Mouse (Mus musculus) limb, embryonic 14.5 days (tissue): ENCODE measurements around the gene Tnfsf10. TPM values are rescaled to one million over a fixed set of nuclear protein-coding genes. Genes with fewer than 3 reads are reported as not detected.
"Not testable (repeated sequence)": the region's sequence is repeated elsewhere in the genome, so short reads cannot be mapped to it uniquely, and the experiment has no call there.

ENCODE experiments used
- ATAC-seq: fragments of 200-750 bp; cut with Nextera tagmentation; 2 replicates; pipeline ENCODE4 v1.8.0; 2017; ENCODE audit warnings: low read depth, moderate number of reproducible peaks, moderate TSS enrichment; ENCODE audit not compliant: low FRiP score
- DNase-seq: peaks from one replicate; pipeline ENCODE4 v3.0.0-alpha.2; 2015; ENCODE audit warnings: low spot score
- H3K27ac ChIP-seq: fragments of 300-500 bp; sonication (generic); replicated peaks from 2 replicates; pipeline ENCODE4 v1.5.1; 2014; ENCODE audit warnings: low read depth, mild to moderate bottlenecking, low read length, moderate library complexity, mixed read lengths
- H3K27me3 ChIP-seq: fragments of 300-500 bp; sonication (generic); 2 replicates; pipeline ENCODE4 v1.6.1; 2014; ENCODE audit warnings: low read length, mixed read lengths; ENCODE audit not compliant: control insufficient read depth, insufficient read depth
- H3K36me3 ChIP-seq: fragments of 300-500 bp; sonication (generic); 2 replicates; pipeline ENCODE4 v1.6.1; 2014; ENCODE audit warnings: mild to moderate bottlenecking, low read length, moderate library complexity, mixed read lengths; ENCODE audit not compliant: control insufficient read depth, insufficient read depth
- H3K4me1 ChIP-seq: fragments of 300-500 bp; sonication (generic); 2 replicates; pipeline ENCODE4 v1.6.1; 2014; ENCODE audit warnings: antibody characterized with exemption, low read length, mixed read lengths; ENCODE audit not compliant: control insufficient read depth, insufficient read depth
- H3K4me2 ChIP-seq: fragments of 300-500 bp; sonication (generic); replicated peaks from 2 replicates; pipeline ENCODE4 v1.6.1; 2014; ENCODE audit warnings: low read depth, mild to moderate bottlenecking, low read length, moderate library complexity; ENCODE audit not compliant: severe bottlenecking
- H3K4me3 ChIP-seq: fragments of 300-500 bp; sonication (generic); replicated peaks from 2 replicates; pipeline ENCODE4 v1.5.1; 2014; ENCODE audit warnings: low read length
- H3K9ac ChIP-seq: fragments of 300-500 bp; sonication (generic); 2 replicates; pipeline ENCODE4 v1.6.1; 2014; ENCODE audit warnings: mild to moderate bottlenecking, low read depth, low read length, moderate library complexity; ENCODE audit not compliant: severe bottlenecking
- H3K9me3 ChIP-seq: fragments of 300-500 bp; sonication (generic); 2 replicates; pipeline ENCODE4 v1.6.1; 2016; ENCODE audit warnings: low read length; ENCODE audit not compliant: control insufficient read depth
- POLR2A ChIP-seq: fragments of 200-500 bp; IDR thresholded peaks from 2 replicates; pipeline ENCODE4 v1.8.0; 2012; ENCODE audit warnings: inconsistent platforms, mild to moderate bottlenecking, moderate library complexity, borderline replicate concordance; ENCODE audit not compliant: insufficient read depth, insufficient read length; ENCODE audit errors: extremely low read depth
- WGBS: fragments of 180-500 bp; shearing (Covaris S2); extraction: QIAGEN DNeasy Blood & Tissue Kit; methylation state at CpG from one replicate; pipeline ENCODE4 v1.1.7; 2014; 5-methylcytosine and 5-hydroxymethylcytosine counted together
- polyA plus RNA-seq, 2 experiments: library from polyadenylated mRNA; depleted of rRNA in 1 of 2; stranded (reverse) in 1 of 2; unstranded in 1 of 2; fragments of >200 nt; fragmentation: Nextera tagmentation in 1 of 2; extraction: Ambion mirVana in 1 of 2; gene quantifications; 2 replicates each; pipeline versions ENCODE4 v1.2.1 to v1.2.3; 2012 to 2014

Gene Tnfsf10
- polyA plus RNA-seq, 2 experiments: 0.14 to 0.17 TPM

DNA sequence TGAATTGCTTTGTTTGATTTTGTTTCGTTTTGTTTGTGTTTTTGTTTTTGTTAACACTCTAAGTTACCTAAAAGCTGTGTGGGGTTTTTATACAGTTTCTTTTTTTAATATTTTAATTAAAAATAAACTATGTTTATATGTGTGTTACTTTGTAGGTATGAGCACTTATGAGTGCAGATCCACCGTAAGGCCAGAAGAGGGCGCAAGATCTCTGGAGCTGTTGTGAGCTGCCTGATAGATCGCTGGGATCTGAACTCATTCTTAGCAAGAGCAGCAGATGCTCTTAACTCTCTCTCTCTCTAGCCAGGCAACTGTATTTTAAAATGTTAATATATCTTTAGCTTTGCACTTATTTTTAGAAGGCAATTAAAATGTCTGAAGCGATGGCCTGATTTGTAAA, 32.6 kb upstream of the Tnfsf10 start:
- WGBS: 94% methylated on average over 5 of the region's 5 CpGs
- H3K36me3 ChIP-seq: no peaks in the 10 kb centered on the region
- no peaks in the 10 kb centered on the region for H3K9me3 ChIP-seq
- H3K27me3 ChIP-seq: no peaks in the 10 kb centered on the region
- no peak overlapping the region for H3K4me3 ChIP-seq
- no peak for TF ChIP-seq POLR2A
- H3K27ac ChIP-seq: no peak overlapping the region
- no peak for DNase-seq
- ATAC-seq: no peak
- peaks cover 11% of the 10 kb centered on the region; the same call in 1 of the 2 replicates for H3K4me1 ChIP-seq
- H3K9ac ChIP-seq: no peak overlapping the region
- H3K4me2 ChIP-seq: no peak overlapping the region

- WGBS: 84% methylated on average over 9 of the region's 9 CpGs
- no peak for ATAC-seq
Measured at GRCm38 (mm10) chr3:27285072-27285471, 31.8 kb upstream of the Tnfsf10 start.

DNA sequence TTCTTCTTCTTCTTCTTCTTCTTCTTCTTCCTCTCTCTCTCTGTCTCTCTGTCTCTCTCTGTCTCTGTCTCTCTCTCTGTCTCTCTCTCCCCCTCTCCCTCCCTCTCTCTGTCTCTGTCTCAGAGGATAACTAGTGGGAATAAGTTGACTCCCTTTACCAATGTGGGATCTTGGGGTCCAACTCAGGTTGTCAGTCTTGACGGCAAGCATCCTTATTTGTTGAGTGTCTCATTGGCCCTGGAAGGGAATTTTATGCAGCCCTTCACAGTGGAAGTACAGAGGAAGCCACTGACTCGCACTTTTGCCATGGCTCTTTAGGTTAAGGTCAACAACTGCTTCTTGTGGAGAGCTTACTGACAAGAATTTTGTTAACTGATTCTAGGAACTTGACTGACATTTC, 28.5 kb upstream of the Tnfsf10 start:
- WGBS: 84% methylated on average over 2 of the region's 2 CpGs
- ATAC-seq: no peak

More at GRCm38 (mm10) chr3:27285072-27285471, 31.8 kb upstream of the Tnfsf10 start:
- Histone ChIP-seq H3K9ac (no peak overlapping the region), H3K4me1 (peaks cover 11% of the 10 kb centered on the region; the same call in 1 of the 2 replicates), H3K4me3 (no peak overlapping the region), H3K4me2 (no peak overlapping the region), H3K27ac (no peak overlapping the region), H3K36me3 (no peaks in the 10 kb centered on the region), H3K9me3 (no peaks in the 10 kb centered on the region), H3K27me3 (no peaks in the 10 kb centered on the region)
- TF ChIP-seq POLR2A: no peak
- DNase-seq: no peak

DNA sequence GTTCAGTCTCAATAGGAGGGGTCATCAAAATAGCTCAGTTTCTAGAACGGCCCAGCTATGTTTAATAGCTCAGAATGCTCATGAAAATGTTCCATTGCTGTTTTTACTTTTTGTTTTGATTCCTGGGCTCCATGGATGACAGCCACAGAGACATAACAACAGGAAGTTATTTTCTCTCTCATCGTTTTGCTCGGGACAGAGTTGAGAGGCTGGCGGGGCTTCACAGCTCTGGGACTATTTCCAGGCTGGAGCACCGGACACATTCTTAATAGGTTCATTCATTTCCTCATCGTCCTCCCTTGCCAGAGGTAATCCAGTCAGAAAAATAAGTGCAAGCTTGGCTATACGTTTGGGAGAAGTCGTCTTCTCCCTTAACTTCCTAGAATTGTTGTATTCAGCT, 27.9 kb upstream of the Tnfsf10 start:
- no peak for TF ChIP-seq POLR2A
- ATAC-seq: no peak
- no peak overlapping the region for H3K27ac ChIP-seq
- H3K36me3 ChIP-seq: no peaks in the 10 kb centered on the region
- peak; percentile 40 for DNase-seq
- H3K4me1 ChIP-seq: no peaks in the 10 kb centered on the region
- H3K9me3 ChIP-seq: no peaks in the 10 kb centered on the region
- H3K27me3 ChIP-seq: no peaks in the 10 kb centered on the region
- no peak overlapping the region for H3K4me2 ChIP-seq
- WGBS: 49% methylated on average over 8 of the region's 8 CpGs
- H3K4me3 ChIP-seq: no peak overlapping the region
- no peak overlapping the region for H3K9ac ChIP-seq

More for the DNA sequence above, 28.5 kb upstream of the Tnfsf10 start:
- Histone ChIP-seq H3K4me2 (no peak overlapping the region), H3K27me3 (no peaks in the 10 kb centered on the region), H3K36me3 (no peaks in the 10 kb centered on the region), H3K9me3 (no peaks in the 10 kb centered on the region), H3K9ac (no peak overlapping the region), H3K27ac (no peak overlapping the region), H3K4me3 (no peak overlapping the region), H3K4me1 (0 out of 2 replicates have a peak, but pooled peaks cover 3% of the 10 kb centered on the region)
- DNase-seq: no peak
- no peak for TF ChIP-seq POLR2A

- no peak overlapping the region for H3K4me2 ChIP-seq
- DNase-seq (no peak), ATAC-seq (no peak)
- H3K4me3 ChIP-seq: no peak overlapping the region
- H3K9me3 ChIP-seq: no peaks in the 10 kb centered on the region
- H3K27ac ChIP-seq: no peak overlapping the region
- no peak for TF ChIP-seq POLR2A
- H3K36me3 ChIP-seq: no peaks in the 10 kb centered on the region
- no peaks in the 10 kb centered on the region for H3K27me3 ChIP-seq
- no peaks in the 10 kb centered on the region for H3K4me1 ChIP-seq
- no peak overlapping the region for H3K9ac ChIP-seq
- WGBS: 80% methylated on average over 5 of the region's 5 CpGs
Measured at GRCm38 (mm10) chr3:27290285-27290684, 26.5 kb upstream of the Tnfsf10 start.

GRCm38 (mm10) chr3:27290945-27291344, 25.9 kb upstream of the Tnfsf10 start:
- not testable (repeated sequence) for H3K9ac ChIP-seq, H3K4me2 ChIP-seq, H3K4me3 ChIP-seq, H3K4me1 ChIP-seq, H3K9me3 ChIP-seq, H3K36me3 ChIP-seq, H3K27me3 ChIP-seq, H3K27ac ChIP-seq, ATAC-seq, DNase-seq
- 92% methylated on average over 5 of the region's 5 CpGs for WGBS

- not testable (repeated sequence) for H3K9me3 ChIP-seq, ATAC-seq, H3K9ac ChIP-seq, H3K4me3 ChIP-seq, H3K27ac ChIP-seq, H3K36me3 ChIP-seq, H3K4me2 ChIP-seq, DNase-seq, H3K27me3 ChIP-seq, H3K4me1 ChIP-seq
- WGBS: 93% methylated on average over 4 of the region's 4 CpGs
Measured at GRCm38 (mm10) chr3:27291411-27291810, 25.4 kb upstream of the Tnfsf10 start.
